Mouse (Mus musculus) adrenal gland, postnatal 10 days (tissue): Measurements from ENCODE around the gene Zfp27. TPM values are rescaled to one million over a fixed set of nuclear protein-coding genes. Genes with fewer than 3 reads are reported as not detected.
"Not testable (repeated sequence)": the region's sequence is repeated elsewhere in the genome, so short reads cannot be mapped to it uniquely, and the experiment has no call there.

Experiments
- DNase-seq: peaks from one replicate; pipeline ENCODE4 v3.0.0; 2021; ENCODE audit warnings: mixed read lengths
- microRNA-seq: library from miRNA; unstranded; fragments of <30 nt; microRNA quantifications from one replicate; pipeline ENCODE4 v1.2.0, GENCODE M21; 2021
- total RNA-seq, 2 experiments: library from RNA; stranded (reverse); gene quantifications; 2 replicates each; pipeline ENCODE4 v1.2.3; 2021

The Zfp27 gene
- total RNA-seq, 2 experiments from 2014 or later: 10.6 to 13.0 TPM

- DNase-seq: no peak
Observed at GRCm38 (mm10) chr7:29890501-29890900, 15.9 kb downstream of the Zfp27 start.

GRCm38 (mm10) chr7:29880916-29881315 lies 25.5 kb downstream of the Zfp27 start:
- DNase-seq: no peak

- DNase-seq: no peak
Observed at GRCm38 (mm10) chr7:29880056-29880455, 26.3 kb downstream of the Zfp27 start.

GRCm38 (mm10) chr7:29877561-29877960 lies 28.8 kb downstream of the Zfp27 start:
- not testable (repeated sequence) for DNase-seq

- DNase-seq: no peak
Observed at GRCm38 (mm10) chr7:29874256-29874655, 32.1 kb downstream of the Zfp27 start.

GRCm38 (mm10) chr7:29861660-29862059 lies 44.7 kb downstream of the Zfp27 start:
- DNase-seq: no peak

GRCm38 (mm10) chr7:29859532-29860517 lies 46.5 kb downstream of the Zfp27 start, which contains the start of gene Zfp420:
Gene Zfp420 (plus strand): TSS chr7:29859979.
- DNase-seq: peak; percentile 91

DNA sequence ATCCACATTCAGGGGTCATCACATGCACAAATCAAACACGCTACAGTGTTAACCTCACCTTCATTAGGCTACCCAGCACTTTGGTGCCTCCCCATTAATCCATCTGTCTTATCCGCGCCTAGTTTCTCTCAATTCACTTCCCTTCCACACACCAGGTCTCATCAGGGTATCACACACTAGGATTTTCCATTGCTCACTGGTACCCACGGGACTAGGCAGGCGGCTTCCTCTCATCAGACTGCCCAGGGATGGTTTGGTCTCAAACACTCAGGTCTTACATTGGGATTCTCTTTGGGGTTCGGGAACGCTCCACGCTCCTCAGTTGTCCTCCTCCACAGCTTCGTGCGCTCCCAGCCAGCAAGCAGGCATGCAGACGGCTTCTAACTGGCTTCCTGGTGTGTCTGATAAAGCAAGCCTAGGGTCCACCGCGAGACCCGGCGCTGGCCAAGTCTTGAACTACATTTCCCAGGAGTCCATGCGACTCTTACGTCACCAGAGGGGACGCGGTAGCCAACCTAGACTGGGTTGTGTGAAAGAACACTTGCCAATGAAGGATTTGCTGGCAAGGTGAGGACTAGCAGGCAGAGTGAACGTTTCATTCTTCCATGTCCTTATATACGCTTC lies 53.0 kb downstream of the Zfp27 start, which contains the start of gene Zfp940:
Gene Zfp940 (minus strand): TSS at position 451 of the 624 bp plus-strand sequence.
- DNase-seq: peak; percentile 88

DNA sequence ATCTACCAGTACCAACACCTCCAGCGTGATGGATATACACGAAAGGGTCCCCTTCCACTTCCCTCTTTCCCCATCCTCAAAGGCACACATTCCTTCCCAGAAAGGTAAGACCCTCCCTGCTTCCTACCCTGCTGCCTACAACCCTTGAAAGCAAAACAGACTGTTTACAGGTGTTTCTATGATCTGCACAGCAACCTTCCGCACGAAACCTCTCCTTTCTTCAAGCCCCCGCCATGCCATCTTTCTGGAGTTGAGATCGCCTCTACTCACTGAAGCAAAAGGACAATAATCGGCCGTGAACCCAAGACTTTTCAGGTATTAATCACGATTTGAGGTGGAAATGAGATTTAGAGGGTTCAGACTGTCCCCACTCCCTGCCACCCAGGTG lies 53.5 kb downstream of the Zfp27 start:
- no peak for DNase-seq

DNA sequence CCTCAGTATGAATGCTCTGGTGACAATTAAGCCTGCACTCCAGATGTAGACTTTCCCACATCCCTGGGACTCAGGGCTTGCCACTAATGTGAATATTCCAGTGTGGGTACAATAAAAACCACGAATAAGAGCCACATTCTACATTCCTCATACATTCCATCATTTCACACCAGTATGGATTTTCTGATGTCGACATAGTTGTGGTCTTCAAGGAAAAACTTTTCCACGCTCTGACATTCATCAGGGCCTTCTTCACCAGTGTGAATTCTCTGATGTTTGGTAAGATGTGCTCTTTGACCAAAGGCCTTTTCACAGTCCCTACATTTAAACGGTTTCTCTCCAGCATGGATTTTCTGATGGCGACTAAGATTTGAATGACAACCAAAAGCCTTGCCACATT lies 61.8 kb downstream of the Zfp27 start:
- no peak for DNase-seq

Small RNA genes lying within 50 kb of the gene (microRNA-seq; reads per million reads assigned to microRNA genes)
- 2.3 reads per million for gene Mir7668

Other genes starting within 250 kb of the Zfp27 start
- not detected for gene Catsperg2, start 179.5 kb downstream of the Zfp27 start, total RNA-seq
- 10 to 100 TPM; 13.9 to 14.2 TPM for gene Zfp84, start 138.0 kb downstream of the Zfp27 start, total RNA-seq
- gene Zfp30, start 122.6 kb downstream of the Zfp27 start, total RNA-seq: 1 to 10 TPM; 3.0 to 4.8 TPM
- 10 to 100 TPM; 12.9 to 19.8 TPM for gene Zfp790, start 90.5 kb downstream of the Zfp27 start, total RNA-seq
- gene Zfp940, start 52.9 kb downstream of the Zfp27 start, total RNA-seq: 1 to 10 TPM in 1 of 2 experiments, under 1 TPM in 1; 0.87 to 1.2 TPM
- gene Zfp420, start 46.6 kb downstream of the Zfp27 start, total RNA-seq: 1 to 10 TPM; 3.6 to 4.3 TPM
- 1 to 10 TPM; 6.6 to 8.1 TPM for gene Zfp383, start 1.7 kb upstream of the Zfp27 start, total RNA-seq
- 10 to 100 TPM in 1 of 2 experiments, 1 to 10 TPM in 1; 7.3 to 11.4 TPM for gene Zfp74, start 47.5 kb upstream of the Zfp27 start, total RNA-seq
- gene Zfp568, start 77.4 kb upstream of the Zfp27 start, total RNA-seq: 10 to 100 TPM; 17.0 to 19.8 TPM
- 1 to 10 TPM; 2.3 to 2.8 TPM for gene Zfp14, start 144.8 kb upstream of the Zfp27 start, total RNA-seq
- gene Zfp82, start 166.3 kb upstream of the Zfp27 start, total RNA-seq: 1 to 10 TPM; 1.4 to 2.2 TPM
- under 1 TPM; 0.63 to 0.73 TPM for gene Gm26920, start 183.8 kb upstream of the Zfp27 start, total RNA-seq
- 1 to 10 TPM; 1.8 to 2.2 TPM for gene Zfp566, start 184.0 kb upstream of the Zfp27 start, total RNA-seq
- gene Zfp260, start 188.2 kb upstream of the Zfp27 start, total RNA-seq: 10 to 100 TPM; 42.0 to 44.7 TPM
- gene Zfp382, start 215.4 kb upstream of the Zfp27 start, total RNA-seq: 1 to 10 TPM; 4.1 to 6.5 TPM